Mouse (Mus musculus): ENCODE measurements around the gene Tlr13. TPM values are rescaled to one million over a fixed set of nuclear protein-coding genes. Genes with fewer than 3 reads are reported as not detected.

Tlr13 gene
- polyA plus RNA-seq (2015; fragmentation: Nextera tagmentation; extraction: Ambion mirVana), result 0.87 and 0.89 TPM in 2 replicates

GRCm38 (mm10) chrX:106142936-106143335 lies at the start of gene Tlr13:
Gene Tlr13 (plus strand): TSS chrX:106143204.
- no peak for DNase-seq (ENCODE audit: low spot score)

GRCm38 (mm10) chrX:106105464-106105863 lies 37.5 kb upstream of the Tlr13 start:
- no peak for DNase-seq (ENCODE audit: low spot score)

DNA sequence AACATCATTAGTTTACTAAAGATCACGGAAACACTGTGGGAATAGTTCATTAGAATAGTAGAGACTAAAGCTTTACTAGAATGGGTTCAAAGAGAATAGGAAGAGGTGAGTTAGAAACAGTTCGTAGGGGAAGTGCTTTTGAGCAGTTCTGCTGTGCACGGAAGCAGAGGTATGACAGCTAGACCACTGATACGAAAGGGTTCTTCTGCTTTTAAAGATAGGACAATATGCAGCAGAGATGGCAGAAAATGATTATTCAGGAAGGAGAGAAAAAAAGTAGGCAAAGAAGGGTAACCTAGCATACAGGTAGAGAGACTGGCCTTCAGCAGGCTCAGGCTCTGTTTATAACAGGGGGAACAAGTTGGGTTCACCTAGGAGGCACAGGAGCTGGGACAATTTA lies 29.1 kb upstream of the Tlr13 start:
- DNase-seq (ENCODE audit: low spot score), result no peak

- no peak for DNase-seq (ENCODE audit: low spot score)
Measured at GRCm38 (mm10) chrX:106114674-106115073, 28.3 kb upstream of the Tlr13 start.

DNA sequence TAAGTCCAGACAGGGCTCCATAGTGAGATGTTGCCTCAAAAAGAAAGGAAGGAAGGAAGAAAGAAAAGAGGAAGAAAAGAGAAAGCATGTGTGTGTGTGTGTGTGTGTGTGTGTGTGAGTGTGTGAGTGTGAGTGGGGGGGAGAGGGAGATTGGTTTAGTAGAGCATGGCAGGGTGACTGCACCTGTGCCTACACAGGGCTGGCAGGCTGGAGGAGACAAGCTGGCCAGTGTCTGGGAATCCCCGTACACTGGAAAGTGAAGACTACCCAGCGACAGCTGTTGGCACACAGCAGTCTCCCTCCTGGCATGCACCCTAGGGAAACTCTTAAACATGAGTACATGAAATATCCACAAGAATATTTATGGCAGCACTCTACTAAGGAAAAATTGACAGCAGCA lies 20.2 kb upstream of the Tlr13 start:
- DNase-seq (ENCODE audit: low spot score), result no peak

- DNase-seq (ENCODE audit: low spot score), result no peak
Measured at GRCm38 (mm10) chrX:106128283-106128682, 14.7 kb upstream of the Tlr13 start.

GRCm38 (mm10) chrX:106129877-106130276 lies 13.1 kb upstream of the Tlr13 start:
- no peak for DNase-seq (ENCODE audit: low spot score)

GRCm38 (mm10) chrX:106134916-106135315 lies 8.1 kb upstream of the Tlr13 start:
- DNase-seq (ENCODE audit: low spot score), result no peak

DNA sequence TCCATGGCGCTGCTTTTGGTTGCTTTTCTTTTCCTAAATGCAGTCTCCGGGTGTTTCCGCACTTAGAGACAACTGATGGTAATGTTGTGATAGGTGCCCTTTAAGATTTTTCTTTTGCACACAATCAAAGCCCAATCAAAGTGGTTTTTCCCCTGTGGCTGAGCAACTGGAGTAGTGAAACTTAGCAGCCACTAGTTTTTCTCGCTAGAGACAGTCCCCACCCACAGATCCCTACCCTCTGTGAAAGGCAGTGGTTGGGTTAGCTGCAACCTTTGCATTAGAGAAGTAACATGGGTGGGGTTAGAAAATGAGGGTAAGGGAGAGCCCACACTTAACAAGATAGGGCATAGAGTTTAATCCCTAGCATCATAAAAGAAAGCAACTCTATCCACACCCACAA lies 7.5 kb upstream of the Tlr13 start:
- DNase-seq (ENCODE audit: low spot score), result no peak

DNA sequence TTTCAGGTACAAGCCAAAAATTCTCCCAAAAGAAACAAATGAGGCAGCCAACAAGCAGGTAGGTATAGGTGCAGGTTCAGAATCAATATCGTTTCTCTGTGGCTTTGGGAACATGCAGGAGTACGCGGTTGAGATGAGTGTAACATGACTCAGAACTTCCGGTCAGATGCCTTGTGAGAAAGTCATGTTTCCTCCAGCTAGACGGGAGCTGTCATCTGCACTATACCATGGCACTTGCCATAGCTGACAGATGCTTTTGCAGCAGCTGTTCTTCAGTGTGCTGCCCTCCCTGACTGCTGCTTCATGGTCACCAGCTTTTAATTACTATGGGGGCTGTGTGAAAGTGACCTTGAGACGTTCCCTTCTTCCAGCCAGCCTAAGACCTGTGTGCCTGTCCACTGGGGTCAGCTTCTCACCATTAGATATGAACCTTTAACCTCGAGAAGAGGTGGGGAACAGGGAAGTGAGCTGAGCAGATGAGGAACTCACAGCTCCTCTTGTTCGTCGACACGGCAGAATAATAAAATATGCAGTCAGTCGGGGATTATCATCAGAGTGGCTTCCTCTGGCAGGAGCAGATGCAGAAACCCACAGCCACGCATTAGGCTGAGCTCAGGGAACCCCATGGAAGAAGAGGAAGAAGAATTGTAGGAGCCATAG lies 7.0 kb upstream of the Tlr13 start:
- peak; percentile 10 for DNase-seq (ENCODE audit: low spot score)

GRCm38 (mm10) chrX:106139309-106140070 lies 3.5 kb upstream of the Tlr13 start:
- DNase-seq (ENCODE audit: low spot score), result no peak

DNA sequence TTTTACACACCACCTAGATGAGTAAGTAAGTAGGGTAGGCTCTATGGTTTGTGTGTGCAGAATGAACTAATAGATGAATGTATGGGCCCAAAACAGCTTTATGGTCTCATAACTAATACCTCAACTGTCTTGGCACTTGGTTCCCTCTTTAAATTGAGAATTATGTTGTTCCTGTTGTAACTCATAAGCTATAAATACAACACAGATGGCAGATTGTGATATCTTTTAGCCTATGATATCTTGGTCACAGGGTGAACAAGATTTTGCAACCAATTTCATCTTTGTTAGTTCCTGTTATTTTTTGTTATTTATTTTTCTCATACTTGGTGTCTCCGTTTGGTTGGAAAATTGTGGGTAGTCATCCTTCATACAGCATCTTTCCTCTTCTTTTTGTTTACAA lies 5.2 kb downstream of the Tlr13 start:
- no peak for DNase-seq (ENCODE audit: low spot score)

DNA sequence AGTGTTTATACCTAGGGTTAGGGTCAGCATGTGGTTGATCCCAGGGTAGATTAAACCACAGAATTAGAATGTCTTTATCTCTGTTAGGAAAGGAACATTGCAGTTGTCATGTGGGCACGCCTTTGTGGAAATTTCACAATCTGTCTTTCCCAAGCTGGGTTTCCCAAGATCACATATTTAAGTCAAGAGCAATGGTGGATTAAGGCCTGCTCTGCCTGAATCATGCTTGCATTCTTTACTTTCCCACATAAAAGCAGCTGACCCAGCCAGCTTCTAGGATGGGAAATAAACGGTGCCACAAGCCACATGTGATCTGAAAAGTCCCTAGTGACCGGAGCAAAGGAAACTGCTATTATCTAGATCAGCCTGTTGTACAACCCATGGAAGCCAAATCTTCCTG lies 6.5 kb downstream of the Tlr13 start:
- DNase-seq (ENCODE audit: low spot score), result no peak

DNA sequence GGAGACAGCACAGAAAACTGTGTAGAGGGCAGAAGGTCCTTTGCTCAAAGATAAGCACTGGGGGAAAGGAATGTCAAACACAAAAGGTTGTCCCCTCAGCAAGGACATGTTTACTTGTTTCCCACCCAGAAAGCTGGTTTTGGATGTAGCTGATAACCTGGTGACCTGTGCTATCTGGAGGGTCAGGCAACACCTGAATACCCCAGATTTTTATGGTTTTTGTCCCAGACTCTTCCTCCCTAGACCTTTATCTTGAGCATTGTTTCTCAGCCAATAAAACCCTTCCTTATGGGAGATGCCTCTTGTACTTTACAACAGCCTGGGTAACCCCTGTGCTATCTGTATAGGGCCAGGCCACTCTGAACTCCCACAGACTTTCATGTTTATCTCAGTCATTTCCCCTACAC lies 11.2 kb downstream of the Tlr13 start:
- DNase-seq (ENCODE audit: low spot score), result no peak

DNA sequence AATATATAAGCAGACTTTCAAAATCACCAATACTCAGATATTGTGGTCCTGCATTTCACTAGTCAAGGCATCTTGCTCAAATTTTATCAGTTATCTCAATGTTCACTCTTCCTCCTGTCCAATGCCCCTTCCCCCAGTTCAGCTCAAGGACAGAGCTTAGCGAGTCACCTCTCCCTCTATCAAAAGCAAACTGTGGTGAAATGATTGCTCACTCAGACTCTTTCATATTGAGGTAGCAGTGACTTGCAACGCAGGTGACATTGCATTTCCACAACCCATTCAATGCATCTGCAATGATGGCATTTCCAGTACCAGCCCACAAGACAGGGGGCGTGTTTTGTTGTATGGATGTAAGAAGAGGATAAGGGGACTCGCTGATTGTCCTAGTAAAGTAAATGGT lies 12.9 kb downstream of the Tlr13 start:
- no peak for DNase-seq (ENCODE audit: low spot score)

GRCm38 (mm10) chrX:106163995-106164394 lies 21.0 kb downstream of the Tlr13 start:
- no peak for DNase-seq (ENCODE audit: low spot score)

- DNase-seq (ENCODE audit: low spot score), result no peak
Measured at GRCm38 (mm10) chrX:106164555-106164954, 21.6 kb downstream of the Tlr13 start.

- DNase-seq (ENCODE audit: low spot score), result no peak
Measured at GRCm38 (mm10) chrX:106165089-106165488, 22.1 kb downstream of the Tlr13 start.

GRCm38 (mm10) chrX:106171106-106171852 lies 28.3 kb downstream of the Tlr13 start:
- DNase-seq (ENCODE audit: low spot score), result peak; percentile 79

GRCm38 (mm10) chrX:106171853-106172154 lies 28.8 kb downstream of the Tlr13 start:
- DNase-seq (ENCODE audit: low spot score), result peak; percentile 40

- no peak for DNase-seq (ENCODE audit: low spot score)
Measured at GRCm38 (mm10) chrX:106176331-106176730, 33.3 kb downstream of the Tlr13 start.

DNA sequence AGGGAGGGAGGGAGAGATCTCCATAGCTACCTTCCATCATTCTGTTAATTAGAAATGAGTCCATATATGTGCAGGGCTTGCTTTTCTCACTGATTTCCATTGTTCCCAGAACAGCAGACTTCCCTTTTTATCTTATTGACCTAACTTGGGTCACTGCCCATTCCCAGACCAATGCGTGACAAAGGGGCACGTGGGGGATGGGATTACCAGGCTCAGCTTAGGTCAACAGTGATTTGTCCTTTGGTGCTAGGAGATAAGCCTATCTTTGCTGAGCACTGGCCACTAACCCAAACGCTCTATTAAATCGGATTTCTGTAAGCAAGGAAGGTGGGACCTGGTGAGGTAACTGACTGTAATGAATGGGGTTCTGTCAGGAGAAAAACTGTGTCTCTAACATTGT lies 41.3 kb downstream of the Tlr13 start:
- no peak for DNase-seq (ENCODE audit: low spot score)

Data from thymus, postnatal 0 days (tissue).